Mouse (Mus musculus): Measurements from ENCODE around the gene Map2k7.
A peak's percentile ranks its signal among the peaks of the same experiment; 100 is the strongest.

DNA sequence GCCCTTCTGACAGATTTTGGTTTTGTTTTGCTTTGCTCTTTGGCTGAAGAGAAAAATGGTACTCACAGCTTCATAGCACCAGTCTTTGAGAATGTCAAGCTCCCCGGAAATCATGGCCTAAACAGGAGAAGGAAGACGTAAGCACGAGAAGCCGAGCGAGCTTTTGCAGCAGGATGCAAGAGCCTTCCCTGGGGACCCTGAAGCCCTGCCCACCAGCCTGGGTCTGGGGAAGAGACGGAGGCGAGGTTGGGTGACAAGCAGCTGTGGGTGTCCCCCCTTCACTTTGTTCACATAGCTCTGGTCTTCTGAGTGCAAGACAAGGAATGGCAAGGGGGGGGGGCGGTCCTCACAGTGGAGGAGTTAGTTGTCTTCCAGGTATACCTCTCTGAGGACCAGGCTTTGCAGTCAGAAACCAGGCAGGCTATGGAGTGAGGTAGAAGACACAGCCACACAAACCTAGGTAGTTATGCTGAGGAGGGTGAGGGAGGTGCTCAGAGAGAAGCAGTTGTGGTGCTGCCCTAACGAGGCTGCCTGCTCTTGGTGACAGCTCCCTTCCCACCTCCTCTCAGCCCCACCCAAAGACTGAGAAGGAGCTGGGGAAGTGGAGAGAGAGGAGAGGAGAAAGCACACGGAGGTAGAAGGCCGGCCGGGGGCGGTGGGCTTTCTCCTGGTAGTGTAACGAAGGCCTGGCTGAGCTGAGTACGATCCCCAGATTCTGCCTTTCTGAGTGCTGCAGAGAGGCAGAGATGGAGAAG, 26.8 kb downstream of the Map2k7 start:
- no peak for TF ChIP-seq CTCF (IDR thresholded peaks at IDR 0.05; ENCODE audit: extremely low read depth, insufficient read depth, low read length)
- 0 out of 2 replicates have a peak, but pooled peaks have one; percentile 10 for TF ChIP-seq POLR2A (IDR thresholded peaks at IDR 0.05; ENCODE audit: extremely low read depth, insufficient read depth, low read length)

Data from cortical plate, adult 2 months (tissue).